Mouse (Mus musculus) thymus, postnatal 25 days (tissue): ENCODE measurements at regions not wholly inside any gene's neighbourhood (a gene's known extent, or its start where the extent isn't known, plus 50 kb on each side); places are given as distances from the start of the nearest gene placed in this dataset.

Experiments
- DNase-seq: peaks from one replicate; pipeline ENCODE4 v3.0.0; 2022

GRCm38 (mm10) chr4:71187801-71188200, 570.0 kb downstream of the Gm11232 start:
- DNase-seq, result no peak

GRCm38 (mm10) chr4:71177661-71178060, 580.1 kb downstream of the Gm11232 start:
- no peak for DNase-seq

- DNase-seq, result no peak
Measured at GRCm38 (mm10) chr4:71165802-71166201, 592.0 kb downstream of the Gm11232 start.

- DNase-seq, result no peak
Measured at GRCm38 (mm10) chr4:71131670-71132317, 597.0 kb upstream of the Megf9 start.

GRCm38 (mm10) chr4:71130946-71131669, 596.3 kb upstream of the Megf9 start:
- no peak for DNase-seq

GRCm38 (mm10) chr4:71129306-71129705, 594.5 kb upstream of the Megf9 start:
- DNase-seq, result no peak
